Mouse (Mus musculus): Measurements from ENCODE around the gene Rbp2. TPM values are rescaled to one million over a fixed set of nuclear protein-coding genes. Genes with fewer than 3 reads are reported as not detected.
A peak's percentile ranks its signal among the peaks of the same experiment; 100 is the strongest.

Rbp2 gene
- polyA plus RNA-seq, 1 experiment from 2014 or later, result not detected

DNA sequence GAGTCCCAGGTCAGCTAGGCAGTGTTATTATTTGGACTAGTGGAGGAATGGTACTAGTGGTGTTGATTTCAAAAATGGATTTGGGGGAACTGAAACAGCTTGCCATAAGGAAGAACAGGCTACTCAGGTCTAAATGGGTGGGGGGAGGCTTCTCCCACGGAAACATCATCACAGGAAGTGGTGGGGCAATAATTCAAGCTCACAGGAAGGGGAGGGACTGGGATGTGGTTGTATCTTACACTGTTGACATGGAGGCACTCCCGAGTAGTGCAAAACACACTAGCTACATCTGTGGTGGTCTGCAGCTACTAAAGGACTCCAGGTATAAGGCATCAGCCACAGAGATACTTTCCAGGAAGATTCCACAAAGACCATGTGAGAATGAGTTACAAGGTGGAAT lies 38.0 kb downstream of the Rbp2 start:
- no peak for TF ChIP-seq CTCF (IDR thresholded peaks at IDR 0.05)
- H3K27me3 ChIP-seq, result peaks cover 3% of the 10 kb centered on the region
- no peak for ATAC-seq
- no peak for DNase-seq (ENCODE audit: low read depth, low spot score)
- in situ Hi-C loops (cut with MboI; ENCODE audit: low pct_unique_long_range_greater_than_20kb), result no loop called here
- ChIA-PET POLR2A (no interaction called here), CTCF (interaction anchor here (0.9 kb wide), 1 partner anchor 15 kb away, joined by 3 read pairs; no protein-coding TSS in a partner anchor)

DNA sequence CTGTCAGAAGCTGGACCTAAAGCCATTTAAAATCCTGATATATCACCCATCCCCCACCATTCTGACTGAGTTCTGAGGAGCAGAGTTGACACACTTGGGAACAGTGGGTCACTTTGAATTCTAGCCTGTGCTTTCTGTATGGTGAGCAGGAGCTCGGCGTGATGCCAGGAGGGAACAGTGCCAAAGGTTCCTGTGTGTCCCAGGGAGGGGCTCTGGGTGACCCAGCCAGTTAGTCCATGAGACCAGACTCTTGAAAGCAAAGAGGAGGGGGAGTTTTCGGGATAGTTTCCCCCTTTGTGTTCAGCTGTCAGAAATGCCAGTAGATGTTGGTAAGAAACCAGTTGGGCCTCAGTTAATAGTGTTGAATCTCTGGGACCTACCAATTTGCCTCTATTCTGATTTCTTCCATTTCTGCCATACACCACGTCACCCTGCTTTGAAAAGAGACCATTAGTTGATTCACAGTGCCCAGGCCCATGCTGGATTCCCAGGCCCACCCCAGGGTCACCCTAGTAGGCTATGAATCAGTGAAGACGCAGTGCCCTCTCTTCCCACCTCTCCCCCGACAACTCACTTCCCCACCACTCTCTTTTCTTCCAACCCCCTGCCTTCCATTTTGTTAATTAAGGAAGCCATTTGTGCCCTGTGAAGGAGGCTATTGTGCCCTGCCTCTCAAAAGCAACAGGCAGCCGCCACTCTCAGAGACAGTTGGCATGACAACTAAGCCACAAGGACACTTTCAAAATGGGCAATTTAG lies 39.0 kb downstream of the Rbp2 start:
- ATAC-seq (no peak), DNase-seq (ENCODE audit: low read depth, low spot score) (no peak)
- no peak for TF ChIP-seq CTCF (IDR thresholded peaks at IDR 0.05)
- CTCF ChIA-PET, result interaction anchor here (0.9 kb wide), 1 partner anchor 14 kb away, joined by 3 read pairs; no protein-coding TSS in a partner anchor
- in situ Hi-C loops (cut with MboI; ENCODE audit: low pct_unique_long_range_greater_than_20kb), result loop anchor here (25.0 kb wide), 2 partner anchors 288 to 1238 kb away; no protein-coding TSS in a partner anchor
- POLR2A ChIA-PET, result no interaction called here
- H3K27me3 ChIP-seq, result peaks cover 3% of the 10 kb centered on the region

DNA sequence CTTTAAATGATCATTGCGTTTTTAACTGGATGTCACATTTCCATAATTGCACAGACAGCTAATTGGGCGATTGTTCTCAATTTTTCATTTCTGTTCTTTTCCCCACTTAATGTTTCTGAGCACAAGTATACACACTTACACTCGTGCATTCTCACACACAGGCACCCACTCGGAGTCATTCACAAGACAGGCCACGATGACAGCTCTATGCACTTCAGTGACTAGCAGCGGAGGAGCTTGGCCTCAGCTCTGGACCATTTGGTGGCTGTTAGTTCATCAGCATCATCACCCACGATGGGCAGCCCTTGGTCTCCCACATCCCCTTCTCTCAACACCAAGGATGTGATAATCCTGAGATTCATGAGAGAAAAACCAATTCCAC lies 39.6 kb downstream of the Rbp2 start:
- CTCF ChIA-PET, result no interaction called here

DNA sequence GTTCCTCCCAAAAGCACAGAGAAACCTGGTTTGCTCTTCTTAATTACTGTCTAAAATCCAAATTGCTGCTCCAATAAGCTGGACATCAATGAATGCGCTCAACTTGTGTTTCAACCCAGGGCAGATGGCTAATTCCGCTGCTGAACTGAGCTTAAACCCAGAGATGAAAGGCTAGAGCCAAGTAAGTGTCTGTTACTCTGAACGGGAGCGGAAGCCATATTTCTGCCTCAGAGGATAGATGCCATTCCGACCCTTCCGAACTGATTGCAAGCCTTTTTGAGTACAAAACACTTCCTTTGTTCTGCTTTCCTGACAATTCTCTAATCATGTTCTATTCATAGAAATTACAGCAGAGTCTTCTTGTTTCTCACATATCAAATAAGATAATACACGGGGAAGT lies 41.3 kb downstream of the Rbp2 start:
- TF ChIP-seq CTCF (IDR thresholded peaks at IDR 0.05), result no peak
- CTCF ChIA-PET, result no interaction called here
- no peak for DNase-seq (ENCODE audit: low read depth, low spot score)
- in situ Hi-C loops (cut with MboI; ENCODE audit: low pct_unique_long_range_greater_than_20kb), result loop anchor here (25.0 kb wide), 2 partner anchors 290 to 1240 kb away; no protein-coding TSS in a partner anchor
- POLR2A ChIA-PET, result no interaction called here
- no peak for ATAC-seq
- peaks cover 3% of the 10 kb centered on the region for H3K27me3 ChIP-seq

More for the DNA sequence above, 39.6 kb downstream of the Rbp2 start:
- DNase-seq (ENCODE audit: low read depth, low spot score), result no peak
- ATAC-seq, result no peak
- TF ChIP-seq CTCF (IDR thresholded peaks at IDR 0.05), result no peak
- in situ Hi-C loops (cut with MboI; ENCODE audit: low pct_unique_long_range_greater_than_20kb), result loop anchor here (25.0 kb wide), 2 partner anchors 288 to 1238 kb away; no protein-coding TSS in a partner anchor
- POLR2A ChIA-PET, result no interaction called here
- H3K27me3 ChIP-seq, result peaks cover 3% of the 10 kb centered on the region

DNA sequence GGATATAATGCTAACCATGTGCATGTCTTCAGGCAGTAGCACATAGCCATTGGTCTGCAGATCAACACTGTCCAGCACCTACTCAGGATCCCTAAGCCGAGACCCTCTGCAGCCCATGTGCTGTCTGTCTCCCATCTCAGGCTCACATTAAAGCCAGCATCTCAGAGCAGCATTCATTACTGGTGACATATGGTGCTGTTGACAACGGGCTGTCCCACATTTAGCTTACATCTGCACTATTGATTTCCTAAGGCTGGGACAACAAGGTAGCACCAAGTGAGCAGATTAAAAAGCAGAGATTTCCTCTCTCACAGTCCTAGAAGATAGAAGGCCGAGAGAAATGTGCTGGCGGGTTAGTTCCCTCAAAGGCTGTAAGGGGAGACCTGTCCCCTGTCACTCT lies 43.9 kb downstream of the Rbp2 start:
- POLR2A ChIA-PET, result no interaction called here
- TF ChIP-seq CTCF (IDR thresholded peaks at IDR 0.05), result no peak
- CTCF ChIA-PET, result no interaction called here
- DNase-seq (ENCODE audit: low read depth, low spot score), result no peak
- H3K27me3 ChIP-seq, result peaks cover 8% of the 10 kb centered on the region
- ATAC-seq, result no peak
- in situ Hi-C loops (cut with MboI; ENCODE audit: low pct_unique_long_range_greater_than_20kb), result loop anchor here (25.0 kb wide), 2 partner anchors 292 to 1242 kb away; no protein-coding TSS in a partner anchor

DNA sequence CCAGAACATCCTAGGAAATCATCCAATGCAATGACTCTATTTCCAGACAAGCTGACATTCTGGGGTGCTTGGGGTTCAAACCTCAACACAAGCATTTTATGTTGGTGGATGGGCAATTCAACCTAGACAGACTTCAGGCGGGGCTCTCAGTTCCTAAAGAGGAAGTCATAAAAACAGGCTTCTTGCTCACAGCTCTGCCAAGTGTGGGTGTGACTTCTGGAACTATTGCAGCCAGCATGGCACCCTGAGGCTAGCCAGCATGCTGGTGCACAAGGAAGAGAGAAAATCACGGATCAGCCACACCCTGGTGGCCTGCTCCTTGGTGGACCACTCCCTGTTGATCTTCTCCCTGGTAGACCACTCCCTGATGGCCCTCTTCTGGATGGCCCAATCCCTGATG lies 45.1 kb downstream of the Rbp2 start:
- ATAC-seq (no peak), DNase-seq (ENCODE audit: low read depth, low spot score) (no peak)
- peaks cover 8% of the 10 kb centered on the region for H3K27me3 ChIP-seq
- in situ Hi-C loops (cut with MboI; ENCODE audit: low pct_unique_long_range_greater_than_20kb), result loop anchor here (25.0 kb wide), 2 partner anchors 294 to 1244 kb away; no protein-coding TSS in a partner anchor
- TF ChIP-seq CTCF (IDR thresholded peaks at IDR 0.05), result no peak
- ChIA-PET POLR2A (interaction anchor here (0.9 kb wide), 1 partner anchor 9 kb away, joined by 3 read pairs; no protein-coding TSS in a partner anchor), CTCF (no interaction called here)

DNA sequence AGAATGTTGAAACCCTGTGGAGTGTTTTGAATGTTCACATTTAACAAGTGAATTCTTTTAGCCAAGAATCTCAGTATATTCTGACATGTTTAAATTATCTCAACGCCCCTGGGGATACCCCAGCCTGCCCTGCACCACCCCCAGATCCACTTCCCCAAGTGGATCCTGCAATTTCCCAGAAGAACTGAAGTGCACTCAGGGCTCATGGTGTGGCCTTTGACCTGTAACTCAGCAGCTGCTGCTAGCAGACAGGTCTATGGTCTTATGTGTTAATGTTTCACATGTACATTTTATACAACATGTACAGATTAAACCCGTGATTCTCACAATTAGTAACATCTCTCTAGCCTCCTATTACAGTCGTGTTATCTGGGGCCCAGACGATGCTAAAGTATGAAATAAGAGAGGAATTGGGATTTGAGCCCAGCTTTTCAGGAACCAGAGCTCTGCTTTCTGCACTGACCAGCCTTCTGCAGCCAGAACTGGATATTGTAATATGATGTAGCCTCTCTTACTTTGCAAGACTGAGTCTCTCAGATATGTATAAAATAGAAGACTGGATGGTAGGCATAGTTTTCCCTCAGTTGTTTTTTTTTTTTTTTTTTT lies 48.9 kb downstream of the Rbp2 start:
- POLR2A ChIA-PET, result no interaction called here
- in situ Hi-C loops (cut with MboI; ENCODE audit: low pct_unique_long_range_greater_than_20kb), result loop anchor here (5.0 to 25.0 kb wide), 3 partner anchors 117 to 1247 kb away; no protein-coding TSS in a partner anchor
- peaks cover 5% of the 10 kb centered on the region for H3K27me3 ChIP-seq
- no peak for DNase-seq (ENCODE audit: low read depth, low spot score)
- CTCF ChIA-PET, result interaction anchor here (1.7 kb wide), 2 partner anchors 100 to 123 kb away, joined by 4 to 6 read pairs; no protein-coding TSS in a partner anchor
- no peak for ATAC-seq
- no peak for TF ChIP-seq CTCF (IDR thresholded peaks at IDR 0.05)

DNA sequence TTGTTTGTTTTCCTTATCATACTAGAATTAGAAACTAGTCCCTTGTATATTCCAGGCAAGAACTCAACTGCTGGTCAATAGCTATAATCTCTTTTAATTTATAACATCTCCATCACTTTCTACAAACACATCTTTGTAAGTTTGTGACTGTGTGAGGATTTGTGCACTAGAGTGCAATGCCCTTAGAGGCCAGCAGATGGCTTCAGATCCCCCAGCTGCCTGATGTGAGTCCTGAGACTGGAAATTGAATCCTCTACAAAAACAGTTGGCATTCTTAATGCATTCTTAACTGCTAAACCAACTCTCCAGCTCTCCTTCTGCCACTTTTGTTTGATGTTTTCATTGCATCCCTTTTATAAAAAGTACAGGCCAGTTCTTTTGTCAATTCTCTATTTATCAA lies 49.8 kb downstream of the Rbp2 start:
- ChIA-PET POLR2A (interaction anchor here (0.5 kb wide), 1 partner anchor 215 kb away, joined by 5 read pairs; no protein-coding TSS in a partner anchor), CTCF (interaction anchor here (1.7 kb wide), 2 partner anchors 101 to 124 kb away, joined by 4 to 6 read pairs; no protein-coding TSS in a partner anchor)
- peaks cover 5% of the 10 kb centered on the region for H3K27me3 ChIP-seq
- TF ChIP-seq CTCF (IDR thresholded peaks at IDR 0.05), result peak; percentile 67
- DNase-seq (ENCODE audit: low read depth, low spot score) (no peak), ATAC-seq (no peak)
- in situ Hi-C loops (cut with MboI; ENCODE audit: low pct_unique_long_range_greater_than_20kb), result loop anchor here (5.0 to 25.0 kb wide), 3 partner anchors 118 to 1248 kb away; no protein-coding TSS in a partner anchor

DNA sequence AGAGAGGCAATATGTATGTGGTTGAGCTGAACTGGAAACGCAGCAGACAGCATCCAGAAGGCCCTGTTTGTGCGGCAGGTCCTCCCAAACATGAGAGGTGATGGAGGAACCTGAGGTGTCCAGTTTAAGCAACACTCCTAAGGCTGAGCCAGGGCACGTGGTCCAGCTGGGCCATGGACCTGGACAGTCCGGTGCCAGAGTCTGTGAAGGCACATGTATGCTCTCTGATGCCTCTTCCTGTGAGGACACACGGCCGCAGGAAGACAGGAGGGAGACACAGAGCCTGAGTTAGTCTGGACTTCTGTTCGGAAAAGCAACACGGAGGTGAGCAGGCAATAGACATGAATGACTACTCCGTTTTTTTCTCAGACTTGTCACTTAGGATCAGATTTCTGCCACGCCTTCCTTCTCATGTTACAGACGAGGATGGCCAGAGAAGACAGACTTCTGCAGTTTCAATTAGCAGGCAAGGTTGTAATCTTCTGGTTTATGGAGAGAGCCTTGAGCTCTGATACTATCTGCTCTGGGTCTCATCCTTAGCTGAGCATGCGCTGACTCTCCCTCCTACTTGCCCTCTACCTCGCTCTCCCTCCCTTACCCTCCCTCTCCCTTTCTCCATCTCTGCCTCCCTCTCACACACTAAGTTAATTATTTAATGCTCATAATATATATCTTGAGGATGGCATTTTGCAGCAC lies 52.2 kb downstream of the Rbp2 start:
- DNase-seq (ENCODE audit: low read depth, low spot score), result no peak
- ATAC-seq, result no peak
- POLR2A ChIA-PET, result no interaction called here

More for the DNA sequence above, 52.2 kb downstream of the Rbp2 start:
- in situ Hi-C loops (cut with MboI; ENCODE audit: low pct_unique_long_range_greater_than_20kb), result loop anchor here (5.0 to 25.0 kb wide), 3 partner anchors 121 to 1251 kb away; no protein-coding TSS in a partner anchor
- no peaks in the 10 kb centered on the region for H3K27me3 ChIP-seq
- CTCF ChIA-PET, result interaction anchor here (0.8 to 1.8 kb wide), 12 partner anchors 14 to 1243 kb away, joined by 3 to 8 read pairs (median 3); partner anchors contain the start of gene Clstn2
- no peak for TF ChIP-seq CTCF (IDR thresholded peaks at IDR 0.05)
